Mouse (Mus musculus) adipose tissue, adult 10 weeks (tissue): Measurements from ENCODE around the gene Lrfn4. TPM values are rescaled to one million over a fixed set of nuclear protein-coding genes. Genes with fewer than 3 reads are reported as not detected.

Experiments
- polyA plus RNA-seq: library from polyadenylated mRNA; stranded (reverse); fragments of 350-450 nt; fragmentation: Illumina TruSeq; extraction: RNeasy Lipid Tissue Mini Kit (QIAGEN cat#74804); gene quantifications from one replicate; pipeline ENCODE4 v1.2.3, GENCODE M21; 2014; ENCODE audit warnings: low read depth, low replicate concordance

Lrfn4 gene
- 6.9 TPM for polyA plus RNA-seq

DNA sequence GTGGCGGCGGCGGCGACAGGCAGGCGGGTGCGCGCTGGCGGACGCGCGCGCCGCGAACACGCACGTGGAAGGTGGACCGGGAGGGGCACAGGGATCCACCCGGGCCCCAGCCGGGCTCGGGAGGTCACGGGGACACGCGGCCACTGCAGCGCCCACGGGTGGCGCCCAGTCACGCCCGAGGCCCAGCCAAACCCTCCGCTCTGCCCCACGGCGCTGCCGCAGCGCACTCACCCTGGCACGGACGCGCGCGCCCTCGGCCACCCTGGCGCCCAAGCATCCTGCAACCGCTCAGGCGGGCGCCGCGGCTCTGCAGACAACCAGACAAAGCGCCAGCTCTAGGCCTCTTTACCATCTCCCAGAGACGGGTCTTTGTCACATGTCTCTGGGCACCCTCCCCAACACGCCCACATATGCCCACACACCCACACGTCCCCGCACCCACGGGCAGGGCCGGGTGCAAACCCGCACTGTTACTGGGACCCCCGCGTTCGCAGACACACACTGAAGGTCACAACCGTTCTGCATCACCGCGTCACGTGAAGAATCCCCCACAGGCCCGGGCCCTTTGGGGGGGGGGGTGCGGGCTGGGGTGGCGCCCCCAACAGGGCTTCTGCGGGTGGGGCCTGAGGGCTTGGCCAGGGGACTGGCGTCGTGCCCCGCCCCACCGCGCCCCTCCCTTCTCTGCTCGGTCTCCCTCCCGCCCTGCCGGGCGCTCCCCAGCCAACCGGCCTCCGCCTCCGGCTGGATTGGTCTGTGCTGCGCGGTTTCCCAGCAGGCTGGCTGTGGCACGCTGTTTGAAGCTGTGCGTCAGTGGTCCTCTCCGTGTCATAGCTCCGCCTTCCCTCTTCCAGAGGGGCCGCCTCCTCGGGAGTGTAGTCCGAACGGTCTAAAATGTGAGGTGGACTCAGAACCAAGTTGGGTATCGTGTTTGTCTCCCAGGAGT lies at the start of gene Lrfn4:
Lrfn4 (minus strand) TSS at position 517 of the 943 bp plus-strand sequence.

DNA sequence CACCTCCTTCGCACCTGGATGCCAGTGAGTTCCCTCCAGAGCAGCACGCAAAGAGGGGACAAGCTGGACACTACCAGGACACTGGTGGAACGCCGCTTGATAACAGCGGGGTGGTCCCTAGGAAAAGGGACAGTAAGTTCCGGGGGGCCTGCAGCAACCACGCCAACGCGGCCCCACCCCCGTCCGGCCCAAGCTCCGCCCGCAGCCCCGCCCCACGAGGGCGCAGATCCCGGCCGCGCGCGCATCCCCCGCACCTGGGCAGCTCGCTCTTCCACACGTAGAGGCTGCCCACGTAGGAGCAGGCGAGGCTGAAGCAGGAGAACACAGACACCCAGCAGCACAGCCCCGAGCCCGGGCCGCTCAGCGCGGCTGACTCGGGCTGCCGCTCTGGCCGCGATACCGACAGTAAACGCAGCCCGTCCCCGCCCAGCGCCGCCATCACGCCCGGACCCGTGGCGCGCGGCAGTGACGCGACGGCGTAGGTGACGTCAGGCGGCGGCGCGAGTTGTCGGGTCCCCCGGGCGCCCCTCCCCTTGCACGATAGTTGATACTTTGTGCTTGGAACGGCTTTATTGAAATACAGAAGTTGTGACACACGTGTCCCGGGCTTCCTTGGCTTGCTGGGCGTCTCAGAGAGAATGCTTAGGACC lies 9.8 kb upstream of the Lrfn4 start, which contains the start of gene Rce1:
Rce1 (minus strand) TSS at position 463 of the 650 bp plus-strand sequence.

Other genes with a start within 250 kb of the Lrfn4 start
- gene Kdm2a, start 217.4 kb downstream of the Lrfn4 start, polyA plus RNA-seq, result 60.1 TPM
- gene Rhod, start 176.2 kb downstream of the Lrfn4 start, polyA plus RNA-seq, result 12.3 TPM
- gene Syt12, start 138.2 kb downstream of the Lrfn4 start, polyA plus RNA-seq, result 33.1 TPM
- gene 2010003K11Rik, start 117.1 kb downstream of the Lrfn4 start, polyA plus RNA-seq, result 6.0 TPM
- gene Pcx, start 105.2 kb downstream of the Lrfn4 start, polyA plus RNA-seq, result 234 TPM
- gene Rce1, start 10.0 kb upstream of the Lrfn4 start, polyA plus RNA-seq, result 27.8 TPM
- gene Gm960, start 83.0 kb upstream of the Lrfn4 start, polyA plus RNA-seq, result 1.4 TPM
- gene Sptbn2, start 95.5 kb upstream of the Lrfn4 start, polyA plus RNA-seq, result 5.0 TPM
- gene Rbm4b, start 140.8 kb upstream of the Lrfn4 start, polyA plus RNA-seq, result 17.2 TPM
- 20.7 TPM for gene Rbm4, start 178.2 kb upstream of the Lrfn4 start, polyA plus RNA-seq
- 7.9 TPM for gene Gm21992, start 195.9 kb upstream of the Lrfn4 start, polyA plus RNA-seq
- gene Rbm14, start 196.0 kb upstream of the Lrfn4 start, polyA plus RNA-seq, result 16.7 TPM
- gene Ccs, start 223.7 kb upstream of the Lrfn4 start, polyA plus RNA-seq, result 62.9 TPM
- gene Ccdc87, start 223.7 kb upstream of the Lrfn4 start, polyA plus RNA-seq, result 1.0 TPM
- 65.6 TPM for gene Ctsf, start 239.5 kb upstream of the Lrfn4 start, polyA plus RNA-seq